Mouse (Mus musculus): ENCODE data around the gene Ctnna3.
A peak's percentile ranks its signal among the peaks of the same experiment; 100 is the strongest.

Ctnna3 gene

GRCm38 (mm10) chr10:63954308-63954930 lies 524.5 kb downstream of the Ctnna3 start:
- DNase-seq = peak; percentile 35 to 51

- DNase-seq = no peak
Measured at GRCm38 (mm10) chr10:63972300-63972699, 542.4 kb downstream of the Ctnna3 start.

DNA sequence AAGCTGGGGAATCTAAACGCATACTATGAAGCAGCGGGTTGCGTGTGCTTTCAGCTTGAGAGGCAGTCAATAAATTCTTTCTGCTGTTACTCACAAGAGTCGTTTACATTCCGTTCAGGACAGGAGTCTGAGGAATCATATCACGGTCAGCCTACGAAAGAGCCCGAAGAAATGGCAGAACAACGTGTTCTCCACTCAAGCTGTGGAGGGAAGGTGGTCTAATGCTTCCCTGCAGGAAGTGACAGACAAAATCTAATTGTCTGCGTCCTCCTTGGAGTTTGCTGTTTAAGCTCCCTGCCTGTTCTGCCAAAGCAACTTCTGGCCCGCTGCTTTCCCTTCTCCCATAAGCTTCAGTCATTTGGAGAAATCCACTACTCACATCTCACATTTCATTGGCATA lies 548.2 kb downstream of the Ctnna3 start:
- no peak for DNase-seq

DNA sequence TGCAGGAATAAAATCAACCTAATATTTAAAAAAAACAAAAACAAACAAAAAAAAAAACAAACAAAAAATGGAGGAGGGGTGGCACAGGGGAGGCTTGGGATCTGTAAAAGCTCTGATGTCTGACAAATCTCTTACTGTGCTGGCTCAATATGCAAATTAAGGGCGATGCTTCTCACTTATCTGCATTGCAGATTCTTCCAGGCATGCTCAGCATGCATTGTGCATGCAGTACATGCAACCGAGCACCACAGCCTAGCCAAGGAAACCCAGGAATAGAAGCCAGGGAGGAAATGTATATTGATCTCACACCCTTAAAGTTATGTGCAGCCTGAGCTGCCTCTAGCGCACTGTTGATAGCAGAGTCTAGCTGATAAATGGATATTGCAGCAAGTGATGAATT lies 548.6 kb downstream of the Ctnna3 start:
- no peak for DNase-seq

- DNase-seq = no peak
Measured at GRCm38 (mm10) chr10:63978969-63979368, 549.1 kb downstream of the Ctnna3 start.

DNA sequence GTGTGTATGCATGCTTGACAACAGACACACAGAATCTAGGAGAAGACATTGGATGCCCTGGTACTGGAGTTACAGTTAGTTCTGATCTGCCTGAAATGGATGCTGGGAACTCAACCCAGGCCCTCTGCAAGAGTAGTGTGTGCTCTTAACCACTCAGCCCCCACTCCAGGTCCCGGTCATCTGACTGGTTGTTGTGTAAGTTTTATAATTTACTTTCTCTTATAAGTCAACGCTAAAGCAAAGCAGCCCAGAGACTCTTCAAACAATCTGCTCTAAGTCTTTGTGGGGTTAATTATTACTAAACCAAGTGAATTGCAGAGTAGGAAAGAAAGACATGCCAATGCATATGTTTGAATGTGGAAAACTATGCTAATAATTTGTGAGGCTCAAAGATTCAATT lies 549.5 kb downstream of the Ctnna3 start:
- DNase-seq = no peak

DNA sequence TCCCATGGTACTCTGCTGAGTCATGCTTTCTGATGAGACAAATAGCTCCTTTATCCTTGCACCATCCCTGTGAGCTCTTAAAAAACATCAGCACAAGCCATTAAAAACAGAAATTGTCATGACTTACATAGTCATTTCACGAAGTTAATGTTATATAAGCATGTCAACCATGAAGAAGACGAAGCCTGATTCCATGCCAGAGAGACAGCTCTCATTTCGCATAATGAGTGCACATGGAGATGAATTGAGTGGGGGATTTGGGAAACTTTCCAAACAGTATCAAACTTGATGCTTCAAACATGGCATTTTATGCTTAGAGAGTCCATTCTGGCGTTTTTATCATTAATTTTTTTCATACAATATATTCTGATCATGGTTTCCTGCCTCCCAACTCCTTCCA lies 555.7 kb downstream of the Ctnna3 start:
- DNase-seq = no peak

GRCm38 (mm10) chr10:63994251-63994650 lies 564.4 kb downstream of the Ctnna3 start:
- no peak for DNase-seq

DNA sequence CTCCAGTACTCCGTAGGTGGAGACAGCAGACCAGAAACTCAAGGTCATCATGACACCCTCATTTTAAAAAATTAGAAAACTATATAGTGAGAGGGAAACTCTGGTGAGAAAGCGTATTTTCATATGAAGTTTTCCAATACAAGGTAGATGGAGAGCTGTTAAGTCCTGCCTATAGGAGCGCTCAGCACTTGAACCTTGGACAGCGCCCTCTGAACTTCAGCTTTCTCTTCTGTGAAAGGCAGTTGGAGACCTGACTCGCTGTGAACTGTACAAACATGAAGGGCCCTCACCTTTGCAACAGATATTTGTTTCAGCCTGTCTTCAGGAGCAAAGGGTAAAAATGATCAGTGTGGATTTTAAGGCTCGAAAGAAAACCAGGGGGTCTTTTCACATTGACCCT lies 571.6 kb downstream of the Ctnna3 start:
- DNase-seq = no peak

DNA sequence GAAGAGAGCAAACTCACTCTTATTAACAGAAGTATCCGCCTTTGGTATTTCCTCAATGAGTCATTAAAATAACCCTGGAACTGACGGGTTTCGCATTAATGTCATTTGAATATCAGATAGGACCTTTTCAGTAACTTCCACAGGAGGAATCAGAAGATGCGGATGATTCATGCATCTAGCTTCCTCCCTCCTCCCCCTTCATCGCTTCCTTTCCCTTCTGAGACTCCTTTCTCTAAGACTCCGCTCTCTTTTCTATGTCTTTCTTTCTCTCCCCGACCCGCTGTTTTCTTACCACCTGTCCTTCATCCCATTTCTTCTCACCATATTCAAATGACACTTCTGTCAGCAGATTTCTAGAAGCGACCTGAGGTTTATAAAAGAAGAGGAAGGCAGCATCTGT lies 572.1 kb downstream of the Ctnna3 start:
- no peak for DNase-seq

DNA sequence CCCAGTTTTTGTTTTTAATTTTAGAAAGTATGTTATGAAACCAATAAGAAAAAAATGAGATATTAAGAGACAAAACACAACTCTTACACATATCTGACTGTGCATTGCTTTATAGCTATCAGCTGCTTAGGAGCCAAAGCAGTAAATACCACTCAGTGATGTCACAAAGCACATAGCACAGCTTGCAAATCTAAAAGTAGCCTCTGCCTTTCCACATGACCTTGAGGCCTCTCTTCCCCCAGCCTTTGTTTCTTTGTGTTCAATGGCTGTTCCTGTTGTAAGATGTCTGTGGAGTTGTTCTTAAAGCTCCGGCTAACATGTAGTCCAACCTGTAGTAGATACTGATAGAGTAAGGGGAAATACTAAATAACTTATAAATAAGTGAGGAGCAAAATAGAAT lies 590.4 kb downstream of the Ctnna3 start:
- no peak for DNase-seq

DNA sequence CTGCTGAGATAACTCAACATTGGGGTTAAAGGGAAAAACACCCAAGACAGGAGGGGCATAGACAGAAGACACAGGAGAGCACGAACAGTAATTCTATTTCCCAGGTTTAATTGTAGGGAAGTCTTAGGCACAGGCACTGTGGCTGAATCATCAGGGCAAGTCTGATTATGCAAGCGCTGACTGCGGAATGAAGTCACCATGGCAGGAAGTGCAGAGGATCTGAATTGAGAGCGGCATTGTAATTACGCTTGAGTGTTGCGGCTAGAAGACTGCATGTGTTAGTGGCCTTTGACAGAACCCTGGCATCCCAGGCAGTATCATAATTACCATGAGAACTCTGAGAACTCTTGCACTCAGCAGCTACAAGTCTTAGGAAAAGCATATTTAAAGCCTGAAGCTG lies 593.4 kb downstream of the Ctnna3 start:
- peak; percentile 22 to 30 for DNase-seq

- peak; percentile 46 to 50 for DNase-seq
Measured at GRCm38 (mm10) chr10:64030901-64031300, 601.0 kb downstream of the Ctnna3 start.

- peak; percentile 80 to 83 for DNase-seq
Measured at GRCm38 (mm10) chr10:64039760-64040535, 610.0 kb downstream of the Ctnna3 start.

- peak in 1 of 2 experiments; percentile 42 for DNase-seq
Measured at GRCm38 (mm10) chr10:64041218-64041617, 611.3 kb downstream of the Ctnna3 start.

DNA sequence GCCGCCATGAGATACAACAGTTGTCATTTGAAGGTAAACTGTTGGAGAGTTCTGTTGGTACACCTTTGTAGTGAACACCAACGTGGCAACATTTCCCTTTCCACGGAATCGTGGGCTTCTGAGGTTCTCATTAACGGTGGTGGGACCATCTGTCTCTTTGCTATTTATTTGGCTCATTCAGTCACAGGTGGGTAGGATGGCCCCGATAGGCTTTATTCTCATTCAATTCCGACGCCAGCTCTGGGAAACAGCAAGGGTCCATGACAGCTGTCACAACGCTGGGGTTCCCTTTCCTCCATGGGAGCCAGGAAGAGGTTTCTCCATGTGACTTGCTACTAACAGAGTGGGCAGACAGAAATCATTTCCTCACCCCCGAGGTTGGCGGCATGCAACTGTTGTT lies 612.0 kb downstream of the Ctnna3 start:
- DNase-seq = peak; percentile 79 to 82

GRCm38 (mm10) chr10:64049151-64049550 lies 619.3 kb downstream of the Ctnna3 start:
- no peak for DNase-seq

DNA sequence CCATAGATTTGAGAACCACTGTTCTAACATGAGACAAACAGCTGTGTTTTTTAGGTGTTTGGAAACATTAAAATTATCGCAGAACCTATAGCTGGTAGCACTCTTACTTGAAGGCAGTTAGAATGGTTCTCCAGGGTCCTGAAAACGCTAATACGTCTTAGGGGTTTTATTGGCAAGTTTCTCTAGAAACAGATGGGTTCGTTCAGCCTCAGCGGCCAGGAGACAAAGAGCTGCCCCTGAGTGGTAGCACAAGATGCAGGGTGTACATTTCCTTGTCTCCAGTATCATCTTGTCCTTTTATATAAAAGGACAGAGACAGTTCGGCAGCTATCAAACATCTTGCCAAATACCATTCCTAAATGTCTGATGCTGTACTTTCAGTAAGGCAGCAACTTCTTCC lies 620.0 kb downstream of the Ctnna3 start:
- DNase-seq = no peak

GRCm38 (mm10) chr10:64063704-64064103 lies 633.8 kb downstream of the Ctnna3 start:
- DNase-seq = no peak

GRCm38 (mm10) chr10:64075944-64076343 lies 646.0 kb downstream of the Ctnna3 start:
- DNase-seq = peak; percentile 49 to 50

GRCm38 (mm10) chr10:64076410-64077052 lies 646.6 kb downstream of the Ctnna3 start:
- no peak for DNase-seq

DNA sequence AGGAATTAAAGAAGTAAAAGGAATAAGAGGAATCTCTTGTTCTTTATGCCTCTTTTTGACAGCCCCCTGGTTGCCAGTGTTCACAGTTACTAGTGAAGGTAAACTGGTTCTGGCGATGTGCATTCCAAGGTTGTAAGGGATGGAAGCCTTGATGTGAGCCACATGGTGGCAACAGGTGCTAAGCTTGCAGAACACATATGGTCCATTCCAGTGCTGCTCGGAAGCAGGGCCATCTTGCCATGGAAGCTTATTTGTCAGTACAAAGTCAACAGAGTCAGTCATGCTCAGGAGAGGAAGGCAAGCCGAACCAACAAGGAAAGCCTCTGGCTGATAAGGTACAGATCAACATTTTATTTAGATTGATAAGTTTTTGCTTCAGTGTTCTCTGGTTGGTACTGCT lies 652.4 kb downstream of the Ctnna3 start:
- peak in 1 of 2 experiments; percentile 23 for DNase-seq

DNA sequence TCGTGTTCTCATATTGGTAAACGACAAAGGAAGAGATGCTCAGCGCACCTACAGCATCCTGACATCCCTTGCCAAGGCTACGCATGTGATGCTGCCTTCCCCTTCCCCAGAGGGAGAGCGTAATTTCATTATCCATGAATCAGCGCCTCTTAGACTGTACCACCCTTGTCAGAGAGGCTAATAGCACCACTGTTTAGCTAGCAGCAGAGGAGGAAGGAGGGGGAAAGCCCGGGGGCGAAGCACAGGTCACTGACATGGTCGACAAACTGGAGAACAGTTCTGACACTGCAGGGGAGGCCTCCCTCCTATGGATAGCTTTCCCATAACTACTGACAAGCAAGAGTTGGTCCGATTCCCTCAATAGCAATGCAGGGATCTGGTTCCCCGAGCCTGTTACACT lies 653.9 kb downstream of the Ctnna3 start:
- DNase-seq = peak; percentile 28 to 42

DNA sequence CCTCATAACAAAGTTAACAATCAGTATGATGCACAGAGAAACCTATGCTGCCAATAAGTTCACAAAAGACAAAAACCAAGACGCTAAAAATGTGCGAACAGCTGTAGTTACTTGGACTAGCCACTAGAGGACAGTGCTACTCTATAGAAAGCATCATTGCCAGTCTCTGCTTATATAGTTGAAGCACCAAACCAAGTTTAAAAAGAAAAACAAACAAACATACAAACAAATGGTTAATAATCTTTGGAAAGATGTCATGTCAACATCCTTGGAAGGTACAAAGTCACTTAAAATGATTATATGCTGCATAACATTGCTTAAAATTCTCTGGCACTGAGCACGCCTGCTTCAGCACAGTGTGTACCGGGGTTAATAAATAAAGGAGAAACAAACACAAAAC lies 654.6 kb downstream of the Ctnna3 start:
- DNase-seq = peak in 1 of 2 experiments; percentile 56

Data from cerebellum, postnatal 36 days (tissue).